Mouse (Mus musculus) gastrocnemius, adult 18-20 months (tissue): Measurements from ENCODE around the gene Frmd5. TPM values are rescaled to one million over a fixed set of nuclear protein-coding genes. Genes with fewer than 3 reads are reported as not detected.
A peak's percentile ranks its signal among the peaks of the same experiment; 100 is the strongest.
"Not testable (repeated sequence)": the region's sequence is repeated elsewhere in the genome, so short reads cannot be mapped to it uniquely, and the experiment has no call there.

Source experiments
- DNase-seq: peaks from one replicate; pipeline ENCODE4 v3.0.0; 2021; ENCODE audit warnings: low spot score
- long read RNA-seq, 2 experiments: library from polyadenylated mRNA; stranded (forward); transcript quantifications; one replicate each; pipeline ENCODE4 v2.0.0; 2021
- total RNA-seq, 2 experiments: library from RNA; stranded (reverse); gene quantifications; 2 replicates each; pipeline ENCODE4 v1.2.3; 2021

The Frmd5 gene
- under 1 TPM in 1 of 2 experiments, not detected in 1; 0.09 TPM for total RNA-seq
- long read RNA-seq, experiment 1: 0 reads
- long read RNA-seq, experiment 2, partial matches to known transcripts: 0 of 1 reads
- long read RNA-seq, experiment 2, other reads (novel, unspliced or antisense): 1 of 1 reads

DNA sequence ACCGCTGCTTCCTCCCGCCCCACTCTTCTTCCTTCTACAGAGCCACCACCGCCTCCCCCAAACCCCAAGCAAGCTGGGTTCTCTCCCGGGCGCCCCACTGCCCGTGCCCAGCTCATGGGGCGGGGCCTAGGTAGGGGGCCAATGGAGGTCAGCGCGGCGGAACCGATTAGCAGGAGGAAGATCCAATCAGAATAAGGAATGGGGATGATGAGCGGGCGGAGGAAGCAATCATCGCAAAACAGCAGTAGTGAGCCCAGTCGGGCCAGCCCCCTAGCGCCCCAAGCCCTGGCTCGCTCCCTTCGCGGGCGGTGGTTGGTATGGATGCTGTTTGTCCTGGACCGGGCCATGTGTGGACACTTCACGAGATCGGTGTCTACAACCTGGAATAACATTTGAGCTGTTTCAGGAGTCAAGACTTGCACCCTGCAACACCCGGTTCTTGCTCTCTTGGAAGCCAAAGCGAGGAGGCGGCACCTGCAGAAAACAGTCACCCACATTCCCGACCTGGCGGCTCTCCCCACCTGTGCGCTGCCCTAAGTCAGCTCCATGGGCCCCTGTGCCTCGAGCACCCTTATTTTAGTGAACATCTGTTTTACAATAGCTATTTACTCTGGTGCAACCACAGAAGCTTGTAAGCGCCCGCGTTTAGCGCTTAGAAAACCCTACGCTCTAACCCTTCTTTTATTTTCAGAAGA is at the start of gene Frmd5:
Frmd5 (minus strand) TSS at position 129 of the 695 bp plus-strand sequence.
- peak; percentile 83 for DNase-seq

DNA sequence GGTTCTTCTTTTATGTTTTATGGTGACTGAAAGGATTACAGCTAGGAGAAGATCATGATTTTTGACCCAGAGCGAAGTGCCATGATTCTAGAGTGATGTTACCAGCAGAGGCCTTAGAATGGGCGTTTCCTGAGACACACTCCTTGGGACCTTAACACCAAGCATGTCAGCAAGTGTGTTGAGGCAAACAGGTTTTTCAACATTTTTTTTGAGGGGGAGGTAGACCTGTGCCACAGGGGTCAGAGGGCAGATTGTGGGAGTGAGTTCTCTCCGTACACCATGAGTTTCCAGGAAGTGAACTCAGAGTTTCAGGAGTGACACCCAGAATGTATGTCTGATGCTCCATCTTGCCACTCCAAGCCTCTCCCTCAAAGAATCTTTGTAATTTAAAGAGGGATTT is 47.1 kb upstream of the Frmd5 start:
- no peak for DNase-seq

DNA sequence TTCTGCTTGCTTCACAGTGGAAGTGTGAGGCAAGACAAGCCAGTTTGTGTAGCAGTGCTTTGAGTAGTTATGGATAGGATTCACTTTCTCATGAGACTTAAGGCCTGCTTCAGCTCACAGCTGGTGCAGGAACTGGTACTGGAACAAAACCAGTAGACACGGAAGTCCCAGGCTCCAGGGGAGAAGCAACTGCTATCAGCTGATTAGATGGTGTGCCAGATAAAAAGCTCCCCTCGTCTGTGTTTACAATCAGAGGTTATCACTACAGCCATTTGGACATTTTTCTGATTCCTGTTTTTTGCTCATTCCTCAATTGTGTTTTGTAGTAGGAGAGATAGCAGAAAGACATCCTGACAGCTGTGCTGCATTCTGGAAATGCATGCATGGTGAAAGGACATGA is 45.2 kb upstream of the Frmd5 start:
- DNase-seq: no peak

DNA sequence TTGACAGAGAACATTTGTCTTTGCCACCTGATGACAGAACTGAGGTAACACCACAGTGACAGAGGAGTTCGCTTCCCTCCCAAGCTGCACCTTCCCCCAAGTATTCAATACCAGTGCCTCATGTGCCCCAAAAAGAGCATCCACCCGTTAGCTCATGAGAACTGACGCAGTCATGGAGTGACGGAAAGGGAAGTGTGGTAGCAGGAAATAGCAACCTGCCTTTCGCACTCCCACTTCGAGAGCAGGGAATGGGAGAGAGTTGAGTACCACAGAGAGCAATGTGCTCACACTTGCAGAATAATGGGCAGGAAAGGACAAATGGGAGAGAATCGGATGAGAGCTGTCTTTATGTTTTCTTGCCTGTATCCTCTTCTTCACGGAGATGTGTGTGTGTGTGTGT is 39.2 kb upstream of the Frmd5 start:
- no peak for DNase-seq

DNA sequence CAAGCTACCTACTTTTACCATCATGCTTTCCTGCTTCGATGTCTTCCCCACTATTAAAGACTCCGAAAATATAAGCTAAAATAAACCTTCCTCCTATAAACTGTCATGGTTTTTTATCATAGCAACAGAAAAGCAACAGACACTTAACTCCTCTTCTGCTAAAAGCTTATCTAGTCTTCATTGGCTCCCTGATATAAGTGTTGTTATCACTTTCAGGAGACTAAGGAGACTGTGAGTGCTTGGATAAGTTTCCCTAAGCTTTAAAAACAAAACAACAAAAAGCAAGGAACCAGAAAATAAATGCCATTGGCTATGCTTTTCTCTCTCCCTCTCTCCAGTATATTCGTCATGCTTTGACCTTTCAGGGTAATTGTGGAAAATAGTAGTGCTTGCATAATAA is 35.4 kb upstream of the Frmd5 start:
- DNase-seq: no peak

DNA sequence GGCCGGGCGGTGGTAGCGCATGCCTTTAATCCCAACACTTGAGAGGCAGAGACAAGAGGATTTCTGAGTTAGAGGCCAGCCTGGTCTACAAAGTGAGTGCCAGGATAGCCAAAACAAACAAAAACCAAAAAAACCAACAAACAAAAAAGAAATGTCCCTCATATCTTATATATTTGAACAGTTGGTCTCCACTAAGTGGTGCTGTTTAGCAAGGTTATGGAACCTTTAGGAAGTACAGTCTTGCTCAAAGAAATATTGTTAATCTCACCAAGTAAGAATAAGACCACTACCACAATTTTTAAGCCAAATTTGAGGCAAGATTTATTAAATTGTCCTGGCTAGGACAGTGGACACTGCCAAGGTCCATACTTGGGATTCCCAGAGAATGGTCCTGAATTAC is 34.6 kb upstream of the Frmd5 start:
- DNase-seq: no peak

DNA sequence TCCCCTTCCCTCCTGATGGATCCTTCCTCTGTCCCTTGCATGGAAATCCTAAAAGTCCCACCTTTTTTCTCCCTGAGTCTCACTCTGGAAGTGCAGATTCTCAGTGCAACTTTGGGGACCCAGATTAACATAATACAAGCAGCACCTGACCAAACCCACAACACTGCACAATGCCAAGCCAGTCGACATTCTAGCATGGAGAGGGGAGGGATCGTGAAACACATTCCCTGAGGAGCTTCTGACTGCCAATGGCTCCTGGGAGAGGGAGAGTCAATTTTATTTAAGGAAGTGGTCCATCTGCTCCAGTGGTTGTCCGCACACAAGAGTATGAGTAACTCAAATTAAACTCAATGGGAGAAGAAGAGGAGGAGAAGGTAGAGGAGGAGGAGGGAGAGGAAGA is 28.0 kb upstream of the Frmd5 start:
- no peak for DNase-seq

DNA sequence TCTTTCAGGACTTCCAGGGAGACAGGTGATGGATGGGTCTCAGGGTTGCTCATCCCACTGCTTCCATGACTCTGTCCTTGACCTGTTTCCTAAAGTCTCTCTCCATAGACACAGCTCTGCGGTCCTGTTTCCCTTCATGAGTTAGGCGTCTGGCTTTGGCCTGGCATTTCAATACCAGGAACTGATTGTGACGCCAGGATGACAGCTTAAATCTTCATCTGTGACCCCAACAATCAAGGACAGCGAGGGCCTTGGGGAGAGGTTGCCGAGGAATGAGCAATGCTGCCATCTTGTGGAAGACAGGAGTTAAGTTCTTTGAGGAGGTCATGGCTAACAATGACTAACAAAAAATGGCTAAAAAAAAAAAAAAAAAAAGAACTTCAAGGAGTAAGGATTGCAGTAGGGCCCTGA is 25.6 kb upstream of the Frmd5 start:
- peak; percentile 15 for DNase-seq

DNA sequence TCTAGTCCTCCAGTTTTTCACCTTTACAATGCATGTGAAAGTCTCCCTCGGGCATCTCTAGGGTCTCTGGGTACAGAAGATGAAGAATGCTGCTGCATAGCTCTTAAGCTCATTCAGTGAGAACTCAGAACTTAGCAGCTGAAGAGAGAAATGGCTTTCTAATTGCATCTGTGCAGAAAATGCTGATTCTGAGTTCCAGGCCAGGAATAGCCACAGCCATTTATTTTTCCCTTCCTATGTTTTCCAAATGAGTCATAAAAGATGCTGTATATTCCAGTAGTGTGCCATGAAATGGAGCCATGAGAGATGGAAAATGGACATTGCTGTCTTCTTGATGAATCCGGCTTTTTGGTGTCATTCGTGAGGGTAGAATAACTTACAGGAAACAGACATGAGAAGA is 21.5 kb upstream of the Frmd5 start:
- DNase-seq: no peak

DNA sequence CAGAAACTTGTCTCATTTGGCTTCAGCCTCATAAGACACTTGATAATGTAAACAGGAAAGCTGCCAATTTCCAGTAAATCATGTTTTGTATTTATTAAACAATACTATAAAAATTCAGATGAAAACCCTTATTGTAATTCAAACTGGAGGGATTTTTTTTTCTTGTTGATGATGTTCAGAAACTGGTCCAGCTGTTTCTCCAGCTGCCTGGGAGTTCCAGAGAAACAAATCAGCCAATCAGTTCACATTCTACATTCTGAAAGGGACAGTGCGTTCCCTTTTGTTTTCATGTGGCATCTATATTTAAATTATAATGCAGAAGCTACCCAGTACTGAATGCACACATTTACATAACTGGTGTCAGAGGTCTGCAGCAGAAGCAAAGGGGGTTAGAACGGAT is 19.3 kb upstream of the Frmd5 start:
- DNase-seq: no peak

DNA sequence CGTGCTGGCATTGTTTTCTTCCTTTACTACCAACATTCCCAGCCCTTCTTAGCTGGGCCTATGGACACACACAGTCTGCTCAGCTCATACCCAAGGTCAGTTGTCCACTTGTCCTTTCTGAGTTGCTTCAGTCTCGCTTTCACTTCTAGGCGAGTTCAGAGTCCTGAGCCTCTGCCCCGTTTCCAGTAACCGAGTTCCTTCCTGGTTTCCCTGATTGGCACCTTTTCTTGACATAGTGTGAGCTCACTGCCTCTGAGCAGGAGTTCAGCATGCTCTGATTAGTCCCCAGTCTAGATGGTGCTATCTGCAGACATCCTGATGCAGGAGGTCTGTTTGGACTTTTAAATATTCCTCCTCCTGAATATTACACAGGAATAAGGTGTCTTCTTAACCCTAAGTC is 17.8 kb upstream of the Frmd5 start:
- no peak for DNase-seq

DNA sequence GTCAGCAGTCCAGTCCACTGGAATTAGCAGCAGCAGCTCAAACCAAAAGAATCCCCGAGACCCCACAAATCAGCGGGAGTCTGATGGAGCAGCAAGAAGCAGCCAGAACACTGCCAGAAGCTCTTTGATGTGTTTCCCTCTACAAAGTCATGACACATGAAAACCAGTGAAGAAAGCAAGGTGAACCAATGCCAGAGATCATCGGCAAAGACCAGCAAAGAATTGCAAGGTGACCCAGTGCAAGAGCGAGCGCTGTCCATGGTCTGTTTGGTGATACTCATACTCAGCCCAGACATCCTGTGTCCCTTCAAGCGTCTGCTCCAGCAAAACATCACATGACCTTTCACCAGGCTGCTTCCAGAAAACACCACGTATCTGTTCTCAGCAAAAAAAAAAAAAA is 14.9 kb upstream of the Frmd5 start:
- no peak for DNase-seq

DNA sequence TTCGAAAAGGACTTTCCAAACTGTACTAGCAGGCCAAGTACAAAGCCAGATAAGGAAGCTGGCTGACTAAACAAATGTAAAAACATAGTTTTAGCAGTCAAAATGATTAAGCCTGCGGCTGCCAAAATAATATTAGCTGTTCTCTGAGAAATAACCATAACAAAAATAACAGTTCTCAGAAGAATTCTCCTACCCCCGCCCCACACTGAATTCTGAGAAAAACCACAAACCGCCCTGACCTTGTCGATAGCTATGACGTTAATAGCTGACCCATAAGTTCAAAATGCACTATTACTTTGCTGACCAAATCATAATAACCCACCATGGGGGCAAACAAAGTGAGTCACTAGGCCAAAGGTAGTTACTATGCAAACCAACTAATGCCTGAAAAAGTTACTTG is 4.0 kb upstream of the Frmd5 start:
- DNase-seq: not testable (repeated sequence)

DNA sequence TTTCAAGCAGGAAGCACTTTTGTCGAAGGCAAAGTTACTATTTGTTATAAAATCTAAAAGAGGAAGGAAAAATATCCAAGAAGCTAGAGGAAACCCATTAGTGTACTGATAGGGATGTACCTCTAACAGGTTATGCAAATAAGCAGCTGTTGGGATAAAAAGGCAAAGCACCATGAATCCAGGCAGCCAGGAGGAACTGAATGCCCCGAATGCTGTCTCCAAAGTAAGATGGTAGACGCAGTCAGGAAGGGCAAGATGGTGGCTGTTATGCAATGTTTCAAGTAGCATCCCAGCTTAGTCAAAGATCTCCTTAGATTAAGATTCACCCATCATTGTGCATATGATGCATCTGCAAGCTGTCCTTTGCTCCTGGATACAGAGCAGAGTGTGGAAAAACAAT is 2.2 kb upstream of the Frmd5 start:
- no peak for DNase-seq

DNA sequence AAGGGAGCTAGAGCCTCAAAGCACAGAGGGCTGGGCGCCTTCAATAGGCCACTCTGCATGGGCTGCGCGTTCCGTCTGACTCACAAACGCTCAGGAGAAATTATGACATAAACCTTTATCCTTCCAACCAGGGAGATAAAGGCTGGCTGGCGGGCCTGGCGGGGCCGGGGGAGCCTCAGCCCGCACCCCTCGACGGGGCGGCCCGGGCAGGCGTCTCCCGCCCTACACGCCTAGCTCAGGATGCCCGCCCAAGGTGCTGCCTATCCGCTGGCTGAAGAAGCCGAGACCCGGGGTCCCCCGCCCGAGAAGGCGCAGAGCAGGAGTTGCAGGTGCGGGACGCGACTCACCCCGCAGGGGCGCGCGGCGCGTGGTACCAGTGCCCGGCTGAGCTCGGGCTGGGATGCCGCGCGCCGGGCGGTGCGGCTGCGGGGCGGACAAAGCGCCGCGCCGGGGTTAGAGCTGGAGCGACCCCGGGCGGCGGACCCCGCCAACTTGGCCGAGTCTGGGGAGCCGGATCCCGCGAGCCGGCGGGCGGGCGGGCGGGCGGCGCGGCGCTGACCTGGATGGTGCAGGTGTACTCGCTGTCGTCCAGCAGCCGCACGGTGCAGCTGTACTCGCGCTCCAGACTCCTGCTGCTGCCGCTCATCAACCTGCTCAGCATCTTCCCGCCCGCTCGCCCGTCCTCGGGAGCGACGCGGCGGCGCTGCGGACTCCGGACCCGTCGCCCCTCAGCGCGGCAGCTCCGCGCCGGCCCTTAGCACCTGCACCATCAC is 530 bp downstream of the Frmd5 start:
- DNase-seq: no peak

DNA sequence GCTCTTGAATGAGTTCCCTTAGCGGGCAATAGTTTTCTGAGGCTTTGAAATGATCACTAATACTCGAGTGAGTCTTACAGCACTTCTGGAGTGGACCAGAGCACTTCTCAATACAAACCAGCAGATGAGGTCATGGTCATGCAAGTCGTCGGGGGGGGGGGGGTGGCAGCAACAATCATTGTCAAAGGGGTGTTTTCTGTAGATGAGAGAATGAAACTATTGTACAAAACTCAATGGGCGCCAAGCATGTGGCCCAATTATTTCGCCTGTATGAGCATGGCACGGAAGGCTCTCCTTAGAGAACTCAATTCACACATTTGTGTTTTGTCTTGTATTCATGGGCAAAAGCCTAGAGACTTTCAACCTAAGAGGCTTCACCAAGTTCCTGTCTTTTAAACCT is 7.8 kb downstream of the Frmd5 start:
- no peak for DNase-seq

DNA sequence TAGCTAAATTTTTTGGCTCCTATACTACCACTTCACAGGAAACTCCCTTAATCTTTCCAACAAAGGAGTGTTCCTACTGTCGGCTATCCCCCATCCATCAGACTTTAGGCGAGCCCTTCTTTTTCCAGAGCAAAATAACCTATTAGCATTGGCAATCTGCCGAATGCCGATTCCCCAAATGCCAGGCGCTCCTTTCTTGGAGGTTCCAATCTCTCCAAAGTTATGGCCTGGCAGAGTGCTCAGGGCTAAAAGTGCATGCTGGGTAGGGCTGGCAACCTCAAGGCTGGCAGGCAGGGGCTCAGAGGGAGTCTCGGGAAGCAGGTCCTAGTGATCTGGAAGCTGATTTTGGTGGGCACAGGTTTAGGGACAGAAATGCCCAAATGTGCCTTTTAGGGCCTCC is 10.9 kb downstream of the Frmd5 start:
- no peak for DNase-seq

DNA sequence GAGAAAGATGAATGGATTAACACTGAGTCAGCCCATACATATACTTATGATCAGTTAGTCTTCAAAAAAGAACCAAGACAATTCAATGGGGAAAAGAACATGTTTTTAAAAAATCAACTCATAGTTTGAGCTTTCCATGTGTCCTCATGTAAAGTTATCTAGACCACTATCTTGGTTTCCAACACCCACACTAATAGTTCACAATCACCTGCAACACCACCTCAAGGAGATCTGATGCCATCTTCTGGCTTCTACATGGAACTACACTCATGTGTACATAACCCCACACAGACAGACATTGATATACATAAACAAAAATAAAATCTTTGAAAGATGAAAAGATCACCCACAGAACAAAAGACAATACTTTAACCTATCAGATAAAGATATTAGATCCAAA is 17.1 kb downstream of the Frmd5 start:
- DNase-seq: no peak

DNA sequence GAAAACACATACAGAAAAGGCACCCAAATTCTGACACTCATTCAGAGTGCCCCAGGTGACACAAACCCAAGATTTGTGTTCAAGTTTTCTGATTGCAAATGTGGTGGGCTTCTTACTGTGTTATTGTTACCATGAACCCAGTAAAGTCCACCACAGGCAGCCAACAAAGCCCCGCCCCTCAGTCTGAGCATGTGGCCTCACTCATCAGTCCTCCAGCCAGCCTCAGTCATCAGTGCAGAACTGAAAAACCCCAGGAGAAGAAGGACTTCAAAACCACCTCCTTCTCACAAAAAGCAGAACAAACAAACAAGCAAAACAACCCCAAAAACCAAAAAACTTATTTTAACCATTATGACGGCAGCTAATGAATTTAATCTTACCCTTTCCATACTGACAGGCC is 18.5 kb downstream of the Frmd5 start:
- DNase-seq: no peak

DNA sequence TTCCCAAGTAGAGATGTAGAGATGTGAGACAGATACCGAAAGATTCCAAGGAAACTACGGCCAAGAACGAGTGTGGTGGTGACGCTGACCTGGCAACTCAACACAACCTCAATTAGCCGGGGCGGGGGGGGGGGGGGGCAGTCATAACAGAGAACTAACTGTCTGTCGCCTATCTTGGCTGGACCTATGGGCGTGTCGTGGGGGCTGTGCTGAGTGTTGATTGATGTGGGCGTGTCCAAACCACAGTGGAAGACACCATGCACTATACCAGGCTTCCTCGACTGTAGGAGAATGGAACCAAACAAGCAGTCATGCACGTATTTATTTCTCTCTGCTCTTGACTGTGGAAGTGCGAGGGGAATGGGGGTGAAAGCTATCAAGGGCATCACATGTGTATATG is 19.1 kb downstream of the Frmd5 start:
- DNase-seq: no peak

DNA sequence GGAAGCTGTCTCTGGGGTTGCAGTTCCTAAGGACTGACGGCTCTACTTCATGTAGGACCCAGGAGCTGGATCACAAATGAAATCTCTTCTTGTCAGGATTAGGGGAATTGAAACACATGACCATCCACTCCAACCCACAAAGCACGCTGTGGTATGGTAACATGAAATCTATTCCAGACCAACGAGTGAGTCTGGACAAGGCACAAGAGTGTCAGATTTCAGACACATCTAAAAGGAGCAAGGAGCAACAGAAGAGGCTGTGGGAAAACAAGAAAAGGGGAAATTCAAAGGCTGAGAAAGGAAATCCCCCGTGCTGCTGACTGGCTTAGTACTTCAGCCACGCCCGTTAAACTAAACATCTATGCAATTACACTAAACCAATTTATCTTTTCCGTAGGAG is 19.6 kb downstream of the Frmd5 start:
- no peak for DNase-seq

DNA sequence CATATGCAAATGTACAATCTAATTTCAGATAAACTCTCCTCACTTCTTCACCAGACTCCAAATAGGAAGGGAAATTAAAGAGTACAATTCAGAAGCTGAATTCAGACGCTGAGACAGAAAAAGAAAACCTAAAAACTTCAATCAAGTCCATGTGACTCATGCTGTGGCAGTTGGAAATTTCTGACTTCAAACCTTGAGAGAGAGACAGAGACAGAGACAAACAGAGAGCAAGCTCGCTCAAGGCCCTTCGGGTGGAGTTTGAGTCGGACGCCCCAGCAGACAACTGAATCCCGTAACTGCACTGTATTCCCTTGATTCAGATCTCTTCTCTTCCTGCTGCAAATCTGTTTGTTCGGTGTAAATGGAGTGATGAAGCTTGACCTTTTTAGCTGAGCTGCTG is 30.7 kb downstream of the Frmd5 start:
- no peak for DNase-seq

DNA sequence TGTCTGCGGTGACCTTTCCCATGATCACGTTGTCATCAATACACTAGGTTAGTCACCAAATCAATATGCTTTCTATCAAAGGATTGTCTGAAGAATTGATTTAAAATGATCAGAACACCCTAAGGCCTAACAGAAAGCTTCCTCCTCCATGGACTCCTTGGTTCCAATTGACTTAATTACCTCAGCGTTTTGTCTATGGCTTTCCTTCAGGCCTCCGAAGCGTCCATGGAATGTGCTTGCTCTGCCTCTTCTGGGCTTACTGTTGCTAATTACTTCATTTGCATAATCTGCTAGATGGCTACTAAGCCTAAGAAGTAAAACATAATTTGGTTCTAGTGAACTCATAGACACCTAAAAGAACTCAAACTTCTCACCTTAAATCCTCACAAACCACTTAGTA is 42.0 kb downstream of the Frmd5 start:
- DNase-seq: no peak
